Mouse (Mus musculus): ENCODE results near the gene Gm20388.

- TF ChIP-seq POLR2A (IDR thresholded peaks at IDR 0.05; ENCODE audit: borderline replicate concordance, control insufficient read depth, low read depth, low read length) (peak; percentile 27; the same call in 1 of the 2 replicates), CTCF (IDR thresholded peaks at IDR 0.05; ENCODE audit: control insufficient read depth, insufficient read depth, low read length) (no peak)
Observed at GRCm38 (mm10) chr8:122345181-122346095, 2434.8 kb downstream of the Gm20388 start.

Measured in bone marrow, adult 2 months (tissue).